Mouse (Mus musculus): ENCODE measurements around the gene Galp. TPM values are rescaled to one million over a fixed set of nuclear protein-coding genes. Genes with fewer than 3 reads are reported as not detected.
"Not testable (repeated sequence)": the region's sequence is repeated elsewhere in the genome, so short reads cannot be mapped to it uniquely, and the experiment has no call there.

The Galp gene
- polyA plus RNA-seq, 1 experiment from 2014 or later, result not detected

- Histone ChIP-seq H3K36me3 (ENCODE audit: control insufficient read depth, insufficient read depth, low read length) (no peaks in the 10 kb centered on the region), H3K9me3 (ENCODE audit: control insufficient read depth, low read length) (no peaks in the 10 kb centered on the region), H3K27ac (ENCODE audit: low read depth, low read length) (peak overlapping the region; percentile 24), H3K4me3 (ENCODE audit: low read depth, low read length) (peak overlapping the region; percentile 69), H3K4me2 (replicated peaks; ENCODE audit: low read depth, low read length) (peak overlapping the region; percentile 43), H3K4me1 (replicated peaks; ENCODE audit: control insufficient read depth, insufficient read depth, low read length) (peaks cover 4% of the 10 kb centered on the region; the same call in 1 of the 2 replicates), H3K9ac (ENCODE audit: low read depth, low read length) (peak overlapping the region; percentile 54), H3K27me3 (ENCODE audit: control insufficient read depth, insufficient read depth, low read length) (no peaks in the 10 kb centered on the region)
- WGBS, result under 1% methylated on average over 24 of the region's 24 CpGs
- peak; percentile 49 for ATAC-seq (ENCODE audit: low FRiP score)
- DNase-seq (ENCODE audit: low spot score), result peak; percentile 71
Observed at GRCm38 (mm10) chr7:6171444-6172005, 25.4 kb upstream of the Galp start.

- DNase-seq (ENCODE audit: low spot score), result peak; percentile 97
Observed at GRCm38 (mm10) chr7:6172006-6172649, 24.8 kb upstream of the Galp start, which contains the start of gene Zfp444. Gene Zfp444, plus strand, starts transcription at chr7:6172226.

GRCm38 (mm10) chr7:6172674-6173244, 24.1 kb upstream of the Galp start:
- Histone ChIP-seq H3K4me2 (replicated peaks; ENCODE audit: low read depth, low read length) (peak overlapping the region; percentile 65), H3K27ac (ENCODE audit: low read depth, low read length) (peak overlapping the region; percentile 30; the same call in 1 of the 2 replicates), H3K4me3 (ENCODE audit: low read depth, low read length) (peak overlapping the region; percentile 69), H3K36me3 (ENCODE audit: control insufficient read depth, insufficient read depth, low read length) (no peaks in the 10 kb centered on the region), H3K4me1 (replicated peaks; ENCODE audit: control insufficient read depth, insufficient read depth, low read length) (peaks cover 4% of the 10 kb centered on the region; the same call in 1 of the 2 replicates), H3K27me3 (ENCODE audit: control insufficient read depth, insufficient read depth, low read length) (no peaks in the 10 kb centered on the region), H3K9me3 (ENCODE audit: control insufficient read depth, low read length) (no peaks in the 10 kb centered on the region), H3K9ac (ENCODE audit: low read depth, low read length) (peak overlapping the region; percentile 68)
- ATAC-seq (ENCODE audit: low FRiP score) (peak; percentile 48), DNase-seq (ENCODE audit: low spot score) (no peak)
- WGBS, result under 1% methylated on average over 28 of the region's 28 CpGs

More at GRCm38 (mm10) chr7:6172006-6172649, 24.8 kb upstream of the Galp start, which contains the start of gene Zfp444:
- peak within 1 kb of the TSS; percentile 30 for H3K27ac ChIP-seq (ENCODE audit: low read depth, low read length)
- under 1% methylated on average over 37 of the region's 37 CpGs for WGBS
- peak within 1 kb of the TSS; percentile 65 for H3K4me2 ChIP-seq (replicated peaks; ENCODE audit: low read depth, low read length)
- ATAC-seq (ENCODE audit: low FRiP score), result peak; percentile 97
- peak within 1 kb of the TSS; percentile 69 for H3K4me3 ChIP-seq (ENCODE audit: low read depth, low read length)
- H3K9me3 ChIP-seq (ENCODE audit: control insufficient read depth, low read length), result no peaks in the 10 kb centered on the region
- H3K9ac ChIP-seq (ENCODE audit: low read depth, low read length), result peak within 1 kb of the TSS; percentile 68
- H3K4me1 ChIP-seq (replicated peaks; ENCODE audit: control insufficient read depth, insufficient read depth, low read length), result peaks cover 4% of the 10 kb centered on the region; the same call in 1 of the 2 replicates
- H3K36me3 ChIP-seq (ENCODE audit: control insufficient read depth, insufficient read depth, low read length), result no peaks in the 10 kb centered on the region
- H3K27me3 ChIP-seq (ENCODE audit: control insufficient read depth, insufficient read depth, low read length), result no peaks in the 10 kb centered on the region

- Histone ChIP-seq H3K9me3 (ENCODE audit: control insufficient read depth, low read length) (no peaks in the 10 kb centered on the region), H3K4me1 (replicated peaks; ENCODE audit: control insufficient read depth, insufficient read depth, low read length) (peaks cover 4% of the 10 kb centered on the region; the same call in 1 of the 2 replicates), H3K9ac (ENCODE audit: low read depth, low read length) (no peak overlapping the region), H3K27ac (ENCODE audit: low read depth, low read length) (no peak overlapping the region), H3K4me2 (replicated peaks; ENCODE audit: low read depth, low read length) (no peak overlapping the region), H3K36me3 (ENCODE audit: control insufficient read depth, insufficient read depth, low read length) (no peaks in the 10 kb centered on the region), H3K4me3 (ENCODE audit: low read depth, low read length) (no peak overlapping the region), H3K27me3 (ENCODE audit: control insufficient read depth, insufficient read depth, low read length) (no peaks in the 10 kb centered on the region)
- DNase-seq (ENCODE audit: low spot score) (no peak), ATAC-seq (ENCODE audit: low FRiP score) (no peak)
- WGBS, result 88% methylated on average over 8 of the region's 8 CpGs
Observed at GRCm38 (mm10) chr7:6173872-6174271, 23.0 kb upstream of the Galp start.

GRCm38 (mm10) chr7:6174365-6174987, 22.4 kb upstream of the Galp start:
- not testable (repeated sequence) for H3K4me2 ChIP-seq (replicated peaks; ENCODE audit: low read depth, low read length); H3K4me1 ChIP-seq (replicated peaks; ENCODE audit: control insufficient read depth, insufficient read depth, low read length); H3K4me3 ChIP-seq (ENCODE audit: low read depth, low read length); H3K9ac ChIP-seq (ENCODE audit: low read depth, low read length); ATAC-seq (ENCODE audit: low FRiP score); DNase-seq (ENCODE audit: low spot score); H3K9me3 ChIP-seq (ENCODE audit: control insufficient read depth, low read length); H3K27ac ChIP-seq (ENCODE audit: low read depth, low read length); H3K27me3 ChIP-seq (ENCODE audit: control insufficient read depth, insufficient read depth, low read length); H3K36me3 ChIP-seq (ENCODE audit: control insufficient read depth, insufficient read depth, low read length)
- WGBS, result 85% methylated on average over 9 of the region's 9 CpGs

GRCm38 (mm10) chr7:6179013-6179412, 17.9 kb upstream of the Galp start:
- ATAC-seq (ENCODE audit: low FRiP score) (no peak), DNase-seq (ENCODE audit: low spot score) (no peak)
- H3K27me3 ChIP-seq (ENCODE audit: control insufficient read depth, insufficient read depth, low read length), result no peaks in the 10 kb centered on the region
- H3K4me3 ChIP-seq (ENCODE audit: low read depth, low read length), result no peak overlapping the region
- no peaks in the 10 kb centered on the region for H3K4me1 ChIP-seq (replicated peaks; ENCODE audit: control insufficient read depth, insufficient read depth, low read length)
- no peak overlapping the region for H3K27ac ChIP-seq (ENCODE audit: low read depth, low read length)
- H3K36me3 ChIP-seq (ENCODE audit: control insufficient read depth, insufficient read depth, low read length), result no peaks in the 10 kb centered on the region
- no peaks in the 10 kb centered on the region for H3K9me3 ChIP-seq (ENCODE audit: control insufficient read depth, low read length)
- no peak overlapping the region for H3K9ac ChIP-seq (ENCODE audit: low read depth, low read length)
- H3K4me2 ChIP-seq (replicated peaks; ENCODE audit: low read depth, low read length), result no peak overlapping the region

- no peak for DNase-seq (ENCODE audit: low spot score)
- Histone ChIP-seq H3K4me2 (replicated peaks; ENCODE audit: low read depth, low read length) (no peak overlapping the region), H3K4me1 (replicated peaks; ENCODE audit: control insufficient read depth, insufficient read depth, low read length) (no peaks in the 10 kb centered on the region), H3K9me3 (ENCODE audit: control insufficient read depth, low read length) (no peaks in the 10 kb centered on the region), H3K27me3 (ENCODE audit: control insufficient read depth, insufficient read depth, low read length) (no peaks in the 10 kb centered on the region), H3K36me3 (ENCODE audit: control insufficient read depth, insufficient read depth, low read length) (0 out of 2 replicates have a peak, but pooled peaks cover 3% of the 10 kb centered on the region), H3K4me3 (ENCODE audit: low read depth, low read length) (no peak overlapping the region), H3K27ac (ENCODE audit: low read depth, low read length) (no peak overlapping the region), H3K9ac (ENCODE audit: low read depth, low read length) (no peak overlapping the region)
- no peak for ATAC-seq (ENCODE audit: low FRiP score)
Observed at GRCm38 (mm10) chr7:6182882-6183281, 14.0 kb upstream of the Galp start.

GRCm38 (mm10) chr7:6183802-6184201, 13.1 kb upstream of the Galp start:
- H3K9me3 ChIP-seq (ENCODE audit: control insufficient read depth, low read length), result no peaks in the 10 kb centered on the region
- H3K4me3 ChIP-seq (ENCODE audit: low read depth, low read length), result no peak overlapping the region
- WGBS, result 95% methylated on average over 19 of the region's 19 CpGs
- H3K27me3 ChIP-seq (ENCODE audit: control insufficient read depth, insufficient read depth, low read length), result no peaks in the 10 kb centered on the region
- H3K9ac ChIP-seq (ENCODE audit: low read depth, low read length), result no peak overlapping the region
- no peak overlapping the region for H3K27ac ChIP-seq (ENCODE audit: low read depth, low read length)
- no peak overlapping the region for H3K4me2 ChIP-seq (replicated peaks; ENCODE audit: low read depth, low read length)
- no peaks in the 10 kb centered on the region for H3K4me1 ChIP-seq (replicated peaks; ENCODE audit: control insufficient read depth, insufficient read depth, low read length)
- H3K36me3 ChIP-seq (ENCODE audit: control insufficient read depth, insufficient read depth, low read length), result 0 out of 2 replicates have a peak, but pooled peaks cover 8% of the 10 kb centered on the region
- no peak for ATAC-seq (ENCODE audit: low FRiP score)
- no peak for DNase-seq (ENCODE audit: low spot score)
